Mouse (Mus musculus) gastrocnemius, postnatal 36 days (tissue): ENCODE data around the gene Lgals2. TPM values are rescaled to one million over a fixed set of nuclear protein-coding genes. Genes with fewer than 3 reads are reported as not detected.

Experiments used
- microRNA-seq, 2 experiments: library from miRNA; unstranded; fragments of <30 nt; microRNA quantifications; one replicate each; pipeline ENCODE4 v1.2.0; 2021
- total RNA-seq, 2 experiments: library from RNA; stranded (reverse); gene quantifications; 2 replicates each; pipeline ENCODE4 v1.2.3; 2021

Lgals2 gene
- total RNA-seq, 2 experiments from 2014 or later: not detected

Small RNA genes within 50 kb of the gene (microRNA-seq; reads per million reads assigned to microRNA genes)
- gene Mir6955: 0 reads per million in 2 experiments

Other genes with a start within 250 kb of the Lgals2 start
- gene Elfn2, start 136.8 kb downstream of the Lgals2 start, total RNA-seq: under 1 TPM; 0.02 to 0.08 TPM
- gene Mfng, start 82.1 kb downstream of the Lgals2 start, total RNA-seq: 1 to 10 TPM; 3.3 TPM
- 1 to 10 TPM; 5.6 to 6.6 TPM for gene Card10, start 52.5 kb downstream of the Lgals2 start, total RNA-seq
- 10 to 100 TPM in 1 of 2 experiments, 1 to 10 TPM in 1; 9.4 to 10.7 TPM for gene Cdc42ep1, start 12.9 kb downstream of the Lgals2 start, total RNA-seq
- gene Gga1, start 21.7 kb upstream of the Lgals2 start, total RNA-seq: 10 to 100 TPM; 34.1 to 34.9 TPM
- gene Gm49510, start 44.1 kb upstream of the Lgals2 start, total RNA-seq: not detected
- gene Sh3bp1, start 44.2 kb upstream of the Lgals2 start, total RNA-seq: 1 to 10 TPM; 2.0 to 2.1 TPM
- gene Pdxp, start 58.4 kb upstream of the Lgals2 start, total RNA-seq: 1 to 10 TPM; 1.9 to 2.0 TPM
- gene Lgals1, start 71.2 kb upstream of the Lgals2 start, total RNA-seq: 100 to 1,000 TPM; 188 to 289 TPM
- 10 to 100 TPM; 22.1 to 22.6 TPM for gene Nol12, start 79.4 kb upstream of the Lgals2 start, total RNA-seq
- 10 to 100 TPM; 35.6 to 42.3 TPM for gene Triobp, start 92.2 kb upstream of the Lgals2 start, total RNA-seq
- 10 to 100 TPM; 71.1 to 87.4 TPM for gene H1f0, start 172.9 kb upstream of the Lgals2 start, total RNA-seq
- not detected for gene Galr3, start 186.4 kb upstream of the Lgals2 start, total RNA-seq
- 1 to 10 TPM; 2.7 to 4.3 TPM for gene Ankrd54, start 207.4 kb upstream of the Lgals2 start, total RNA-seq
- 10 to 100 TPM; 46.6 to 52.6 TPM for gene Eif3l, start 219.7 kb upstream of the Lgals2 start, total RNA-seq